Comparison of ENCODE assay signal across 20 mouse cellular contexts in the genomic region with DNA sequence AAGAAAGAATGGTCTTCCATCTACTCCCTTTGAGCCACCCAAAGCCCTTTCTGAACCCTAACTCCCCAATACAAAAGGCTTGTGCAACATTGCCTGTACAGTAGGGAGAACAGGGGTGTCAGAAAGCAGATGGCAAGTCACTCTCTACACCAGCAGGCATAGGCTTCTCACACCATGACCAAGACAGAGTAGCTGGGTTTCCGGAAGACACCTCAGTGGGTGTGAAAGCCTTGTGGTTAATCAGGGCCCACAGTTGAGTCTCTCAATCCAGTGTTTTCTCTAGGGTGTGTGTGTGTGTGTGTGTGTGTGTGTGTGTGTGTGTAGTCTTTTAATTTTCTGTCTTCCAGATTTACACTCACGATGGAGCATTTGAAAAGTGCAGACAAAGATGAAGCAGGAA. TPM values are rescaled to one million over a fixed set of nuclear protein-coding genes. Genes with fewer than 3 reads are reported as not detected.
DNase-seq lines count a peak whose midpoint lies in the region; ATAC-seq lines count a peak whose summit lies in the region.
"Had no signal": no experiment of that assay in that cellular context is flagged by ENCODE, and none has a peak within 500 bp of the region (broad histone marks: within the 10 kb centered on the region; RNA-seq: fewer than 3 reads in every experiment).

No protein-coding gene starts in this region.

- H3K4me3 ChIP-seq in forebrain, embryonic 16.5 days (replicated peaks; ENCODE audit: low read length): no peak overlapping the region
- H3K4me3 ChIP-seq: embryonic facial prominence, embryonic 13.5 days; forebrain, embryonic 12.5 days; hindbrain, embryonic 12.5 days had no signal

- H3K4me1 ChIP-seq in forebrain, embryonic 16.5 days (replicated peaks; ENCODE audit: control insufficient read depth, insufficient read depth, low read length): peaks cover 13% of the 10 kb centered on the region

- no peaks in the 10 kb centered on the region for H3K27me3 ChIP-seq in forebrain, embryonic 16.5 days (replicated peaks; ENCODE audit: control insufficient read depth, insufficient read depth, low read length)
- H3K27me3 ChIP-seq: embryonic facial prominence, embryonic 13.5 days; forebrain, embryonic 12.5 days; hindbrain, embryonic 12.5 days; Patski had no signal

- peak; percentile 66 for DNase-seq in CD4-positive helper T cell, adult 2 months (ENCODE audit: low read depth, low spot score)
- peak; percentile 52 for DNase-seq in T-cell, adult 2 months (ENCODE audit: low spot score)
- DNase-seq in induced T-regulatory cell, adult 2 months (ENCODE audit: low read depth): peak; percentile 44
- DNase-seq in natural killer cell, adult 2 months (ENCODE audit: low spot score in 2 of 2): peak; percentile 76 to 85
- no peak for DNase-seq in spleen, postnatal 4 days (ENCODE audit: low spot score in 2 of 2)
- DNase-seq in right cerebral cortex, postnatal 10 days (ENCODE audit: low spot score in 2 of 2): no peak
- DNase-seq: adrenal gland, adult 8-10 months; cerebellum, adult 11 months; cerebellum, adult 8-10 months; cerebellum, postnatal 14 days; forebrain, postnatal 0 days; gastrocnemius, postnatal 14 days; heart, postnatal 10 days; heart, postnatal 4 days had no signal

- H3K9me3 ChIP-seq in forebrain, embryonic 16.5 days (ENCODE audit: control insufficient read depth, low read length): no peaks in the 10 kb centered on the region
- H3K9me3 ChIP-seq: embryonic facial prominence, embryonic 13.5 days; forebrain, embryonic 12.5 days; hindbrain, embryonic 12.5 days had no signal

- H3K4me2 ChIP-seq in forebrain, embryonic 16.5 days (ENCODE audit: low read length): no peak overlapping the region
- H3K4me2 ChIP-seq: embryonic facial prominence, embryonic 13.5 days; forebrain, embryonic 12.5 days; hindbrain, embryonic 12.5 days had no signal

- no peak overlapping the region for H3K27ac ChIP-seq in forebrain, embryonic 16.5 days (ENCODE audit: low read length)
- H3K27ac ChIP-seq: embryonic facial prominence, embryonic 13.5 days; forebrain, embryonic 12.5 days; hindbrain, embryonic 12.5 days had no signal

- 88% methylated on average over 2 of the region's 2 CpGs for WGBS in forebrain, embryonic 16.5 days

- ATAC-seq in forebrain, embryonic 16.5 days: no peak
- ATAC-seq: forebrain, postnatal 0 days; hindbrain, embryonic 16.5 days; Patski had no signal

- no peak overlapping the region for H3K9ac ChIP-seq in forebrain, embryonic 16.5 days (replicated peaks; ENCODE audit: low read depth, low read length)
- H3K9ac ChIP-seq: embryonic facial prominence, embryonic 13.5 days; forebrain, embryonic 12.5 days; forebrain, postnatal 0 days; hindbrain, embryonic 12.5 days had no signal

- H3K36me3 ChIP-seq in forebrain, embryonic 16.5 days (ENCODE audit: control insufficient read depth, insufficient read depth): no peaks in the 10 kb centered on the region
- H3K36me3 ChIP-seq: embryonic facial prominence, embryonic 13.5 days; forebrain, embryonic 12.5 days; hindbrain, embryonic 12.5 days had no signal

RNA-seq across cellular contexts. Expression of a gene that starts 23.4 kb away (rescaled TPM):
- polyA plus RNA-seq in forebrain, embryonic 16.5 days (2015; fragmentation: Nextera tagmentation; extraction: Ambion mirVana): 23.1 and 26.9 TPM in 2 replicates

Comparison
In these comparisons a context has a peak if more than half of its experiments do, and no peak if none do; other contexts are left out.
1. DNase-seq: peak in CD4-positive helper T cell, adult 2 months (single experiment), T-cell, adult 2 months (single experiment), induced T-regulatory cell, adult 2 months (single experiment) and natural killer cell, adult 2 months (2 of 2); none in spleen, postnatal 4 days (0 of 2) and right cerebral cortex, postnatal 10 days (0 of 2).